Mouse (Mus musculus) kidney, adult 18-20 months (tissue): Measurements from ENCODE around the gene Gm8909.
"Not testable (repeated sequence)": the region's sequence is repeated elsewhere in the genome, so short reads cannot be mapped to it uniquely, and the experiment has no call there.

Source experiments
- DNase-seq: peaks from one replicate; pipeline ENCODE4 v3.0.0; 2021

Gm8909 gene

DNA sequence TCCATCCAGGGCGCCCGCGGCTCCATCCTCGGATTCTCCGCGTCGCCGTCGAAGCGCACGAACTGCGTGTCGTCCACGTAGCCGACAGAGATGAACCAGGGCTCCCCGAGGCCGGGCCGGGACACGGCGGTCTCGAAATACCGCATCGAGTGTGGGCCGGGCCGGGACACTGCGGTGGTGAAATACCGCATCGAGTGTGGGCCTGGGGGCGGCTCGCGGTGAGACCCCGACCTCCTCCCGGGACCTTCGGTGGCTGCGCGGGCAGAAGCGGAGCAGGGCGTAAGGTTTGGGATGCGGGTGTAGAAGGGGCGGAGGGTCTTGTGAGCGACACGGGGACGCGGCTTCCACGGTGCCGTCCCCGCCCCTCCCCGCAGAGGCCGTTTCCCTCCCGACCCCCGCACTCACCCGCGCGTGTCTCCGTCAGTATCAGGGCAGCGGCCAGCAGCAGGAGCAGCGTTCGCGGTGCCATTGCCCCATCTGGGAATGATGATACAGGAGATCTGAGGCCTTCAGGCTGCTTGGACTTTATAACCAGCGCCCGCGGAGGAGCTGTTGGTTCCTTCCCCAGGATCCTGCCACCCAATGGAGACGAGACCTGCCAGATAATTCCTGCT, at the start of gene Gm8909:
Gene Gm8909 (minus strand): TSS at position 499 of the 614 bp plus-strand sequence.
- DNase-seq: no peak

DNA sequence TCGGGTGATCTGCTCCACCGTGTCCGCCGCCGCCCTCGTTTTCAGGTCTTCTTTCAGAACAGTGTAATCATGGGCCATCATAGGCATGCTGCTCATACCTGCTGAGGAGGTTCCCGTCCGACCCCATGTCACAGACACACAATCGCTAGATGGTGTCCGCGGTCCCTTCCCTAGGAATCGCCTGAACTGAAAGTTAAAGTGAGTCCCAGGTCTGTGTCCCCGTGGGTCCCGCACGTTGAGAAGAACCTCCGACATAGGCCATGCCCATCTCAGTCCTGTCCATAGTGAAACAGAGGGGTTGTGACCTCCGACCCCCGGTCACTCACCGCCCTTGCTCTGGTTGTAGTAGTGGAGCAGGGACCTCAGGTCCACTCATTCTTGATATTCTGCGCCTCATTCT, 47.2 kb upstream of the Gm8909 start:
- no peak for DNase-seq

DNA sequence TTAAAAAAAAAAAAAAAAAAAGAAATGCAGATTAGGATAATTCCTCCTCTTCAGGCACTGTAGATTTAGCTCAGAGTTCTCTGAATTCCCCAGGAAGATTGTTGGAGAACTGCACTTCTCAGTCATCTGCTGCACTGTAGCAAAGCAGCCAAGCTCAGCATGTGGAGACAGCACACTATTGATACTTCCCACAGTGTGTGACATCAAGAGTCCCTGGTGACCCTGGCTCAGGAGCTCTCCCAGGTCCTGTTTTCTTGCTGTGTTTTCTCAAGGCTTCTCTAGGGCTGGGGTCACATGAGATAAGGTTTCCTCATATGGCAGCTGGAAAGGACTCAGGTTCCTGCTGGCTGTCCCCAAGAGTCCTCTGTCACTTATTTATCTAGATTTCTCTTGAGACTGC, 38.5 kb upstream of the Gm8909 start:
- DNase-seq: no peak

DNA sequence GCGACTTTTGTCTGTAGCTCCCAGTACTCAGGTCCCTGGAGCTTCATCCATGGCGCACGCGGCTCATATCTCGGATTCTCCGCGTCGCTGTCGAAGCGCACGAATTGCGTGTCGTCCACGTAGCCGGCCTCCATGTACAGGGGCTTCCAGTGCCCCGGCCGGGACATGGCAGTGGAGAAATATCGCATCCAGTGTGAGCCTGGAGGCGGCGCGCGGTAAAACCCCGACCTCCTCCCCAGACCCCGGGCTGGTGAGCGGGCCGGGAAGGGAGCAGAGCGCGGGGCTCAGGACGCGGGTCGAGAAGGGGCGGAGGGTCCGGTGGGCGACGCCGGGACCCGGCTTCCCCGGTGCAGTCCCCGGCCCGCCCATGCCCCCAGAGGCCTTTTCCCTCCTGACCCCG, 37.5 kb upstream of the Gm8909 start:
- no peak for DNase-seq

DNA sequence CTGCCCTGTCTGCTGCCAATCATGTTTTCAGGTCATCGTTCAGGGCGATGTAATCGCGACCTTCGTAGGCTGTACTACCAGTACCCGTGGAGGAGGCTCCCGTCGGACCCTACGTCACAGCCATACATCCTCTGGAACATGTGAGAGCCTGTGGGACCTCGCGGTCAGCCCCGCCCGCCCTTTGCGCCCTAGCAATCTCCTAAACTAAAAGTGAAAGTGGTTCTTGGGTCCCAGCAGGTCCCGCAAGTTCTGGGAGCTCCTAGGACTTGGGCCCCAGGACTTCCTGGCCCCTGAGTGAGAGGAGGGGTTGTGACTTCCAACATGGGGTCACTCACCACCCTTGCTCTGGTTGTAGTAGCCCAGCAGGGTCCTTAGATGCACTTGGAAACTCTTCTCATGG, 37.1 kb upstream of the Gm8909 start:
- peak; percentile 28 for DNase-seq

DNA sequence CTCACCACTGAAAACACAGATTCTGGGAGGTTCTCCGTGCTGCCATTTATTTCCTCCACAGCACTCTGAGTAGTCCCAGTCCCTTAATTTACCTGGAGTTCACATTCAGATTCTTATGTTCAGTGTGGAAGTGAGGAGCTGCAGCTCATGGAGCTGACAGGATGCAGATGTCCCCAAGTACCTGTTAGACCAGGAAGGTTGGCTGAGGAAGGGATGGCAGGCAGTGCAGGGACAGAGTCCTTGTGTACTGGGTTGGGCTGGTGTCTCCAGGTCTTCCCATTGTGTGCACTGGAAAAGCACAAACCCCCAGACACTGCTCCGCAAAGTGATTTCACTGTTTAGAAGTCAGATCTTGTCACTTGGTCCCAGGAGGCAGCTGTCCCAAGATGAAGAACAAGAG, 33.5 kb upstream of the Gm8909 start:
- DNase-seq: no peak

DNA sequence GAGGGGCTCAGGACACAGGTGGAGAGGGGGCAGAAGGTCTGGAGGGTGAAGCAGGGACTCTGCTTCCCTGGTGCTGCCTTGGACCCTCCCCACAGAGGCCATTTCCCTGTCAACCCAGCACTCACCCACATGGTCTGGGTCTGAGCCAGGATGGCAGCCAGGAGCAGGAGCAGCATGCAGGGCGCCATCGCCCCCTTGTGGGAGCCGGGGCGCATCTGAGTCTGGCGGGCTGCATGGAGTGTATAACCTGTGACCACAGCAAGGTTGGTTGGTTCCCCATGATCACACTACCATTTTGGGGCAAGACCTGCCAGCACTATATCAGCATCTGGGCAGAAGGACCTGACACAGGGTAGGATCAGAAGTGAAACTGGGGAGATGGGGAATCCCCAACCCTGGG, 30.0 kb upstream of the Gm8909 start:
- DNase-seq: no peak

DNA sequence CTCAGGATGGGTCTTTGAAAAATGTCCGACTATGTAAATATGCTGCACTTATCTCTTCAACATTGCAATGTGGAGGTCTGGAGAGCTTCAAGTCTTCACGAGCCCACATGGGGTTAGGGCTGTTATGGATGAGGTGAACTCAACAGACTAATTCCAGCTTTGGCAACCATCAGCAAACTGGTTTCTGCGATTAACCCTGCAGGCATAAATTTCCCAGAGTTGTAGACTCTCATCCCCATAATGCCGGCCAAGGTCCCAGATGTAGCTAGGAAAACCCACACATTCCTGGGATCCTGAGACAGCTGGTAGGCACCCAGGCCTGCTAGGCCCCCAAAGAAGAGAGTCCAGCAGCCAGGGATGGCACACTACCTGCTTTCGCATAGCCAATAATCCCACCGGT, 26.1 kb upstream of the Gm8909 start:
- DNase-seq: no peak

DNA sequence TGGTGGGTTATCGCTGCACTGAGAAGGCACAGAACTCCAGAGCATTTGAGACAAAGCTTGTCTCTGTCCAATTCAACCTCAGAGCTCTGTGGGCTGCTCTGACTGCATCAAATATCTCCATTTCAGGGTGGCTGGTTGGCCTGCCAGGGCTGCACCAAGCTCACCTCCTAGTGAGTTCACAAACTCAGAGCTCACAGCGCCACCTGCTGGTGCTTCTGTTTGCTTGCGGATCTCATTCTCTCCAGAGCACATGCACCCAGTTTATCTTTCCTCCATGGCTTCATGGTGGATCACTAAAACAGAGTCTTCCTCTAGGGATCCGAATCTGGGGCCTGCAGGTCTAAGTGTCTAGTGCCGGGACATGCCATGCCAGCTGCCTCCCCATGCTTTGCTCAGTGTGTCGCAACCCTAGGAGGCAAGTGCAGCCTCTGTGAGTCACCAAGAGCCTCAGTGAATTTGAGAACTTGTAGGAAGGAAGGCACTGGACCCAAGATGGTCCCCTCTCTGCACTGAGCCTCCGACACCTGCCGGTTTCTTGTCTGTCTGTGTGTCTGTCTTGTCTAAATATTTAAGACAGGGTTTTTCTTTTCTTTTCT, 25.3 kb upstream of the Gm8909 start:
- DNase-seq: peak; percentile 73

DNA sequence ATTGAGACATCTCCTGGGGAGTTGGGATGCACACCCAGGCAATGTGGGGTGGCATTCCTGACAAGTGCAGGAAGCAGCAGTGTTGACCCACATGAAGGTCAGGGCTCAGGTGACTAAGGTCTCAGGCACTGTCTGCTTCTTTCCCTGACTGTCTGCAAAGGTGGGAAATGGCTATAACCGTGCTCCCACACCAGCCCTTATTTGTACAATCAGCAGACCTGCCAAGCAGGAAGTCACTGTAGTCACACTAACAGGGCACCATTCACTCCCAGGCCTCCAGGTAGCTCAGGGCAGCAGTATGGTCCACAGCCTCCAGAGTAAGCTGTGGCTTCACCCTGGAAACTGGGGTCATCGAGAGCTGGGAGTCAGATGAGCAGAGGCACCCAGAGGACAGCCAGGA, 24.0 kb upstream of the Gm8909 start:
- DNase-seq: no peak

DNA sequence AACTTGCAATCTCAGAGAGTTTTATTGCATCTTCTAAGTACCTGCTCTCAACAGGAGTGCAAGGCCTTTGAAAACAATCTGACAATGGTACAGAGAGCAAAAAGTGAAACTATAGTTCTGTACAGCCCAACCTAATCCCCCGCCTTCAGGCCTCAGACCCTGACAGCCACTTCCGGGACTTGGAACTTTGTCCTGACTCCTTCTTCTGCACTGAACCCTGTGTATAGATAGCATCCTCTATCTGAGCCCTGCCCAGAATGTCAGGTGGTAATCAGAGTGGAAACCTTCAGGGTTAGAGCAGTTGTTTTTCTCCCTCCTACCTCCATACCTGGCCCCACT, 21.8 kb upstream of the Gm8909 start, which contains the start of gene H2-T3:
Gene H2-T3 (minus strand): TSS at position 119 of the 339 bp plus-strand sequence.
- DNase-seq: no peak

DNA sequence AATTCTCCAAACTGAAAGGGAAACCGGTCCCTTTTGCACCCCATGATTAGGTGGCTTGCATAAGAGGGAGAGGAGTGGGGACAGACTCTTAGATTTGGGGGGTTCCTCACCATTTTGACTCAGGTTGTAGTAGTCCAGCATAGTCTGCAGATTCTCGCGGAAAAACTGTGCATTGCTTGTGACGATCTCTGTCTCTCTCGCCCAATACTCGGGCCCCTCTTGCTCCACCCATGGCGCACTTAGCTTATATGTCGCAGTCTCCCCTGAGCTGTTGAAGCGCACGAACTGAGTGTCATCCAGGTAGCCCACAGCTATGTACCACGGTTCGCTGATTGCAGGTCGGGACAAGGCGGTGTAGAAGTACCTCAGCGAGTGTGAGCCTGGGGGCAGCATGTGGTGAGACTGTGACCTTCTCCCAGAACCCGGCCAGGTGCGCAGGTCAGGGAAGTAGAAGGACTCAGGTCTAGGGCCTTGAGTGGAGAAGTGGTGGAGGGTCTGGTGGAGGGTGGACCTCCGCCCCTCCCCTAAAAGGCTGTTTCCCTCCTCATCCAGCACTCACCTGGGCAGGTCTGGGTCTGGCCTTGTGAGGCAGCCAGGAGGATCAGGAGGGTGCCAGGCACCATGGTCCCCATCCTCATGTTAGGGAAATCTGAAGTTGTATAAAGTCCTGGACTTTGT, 21.3 kb upstream of the Gm8909 start:
- no peak for DNase-seq

DNA sequence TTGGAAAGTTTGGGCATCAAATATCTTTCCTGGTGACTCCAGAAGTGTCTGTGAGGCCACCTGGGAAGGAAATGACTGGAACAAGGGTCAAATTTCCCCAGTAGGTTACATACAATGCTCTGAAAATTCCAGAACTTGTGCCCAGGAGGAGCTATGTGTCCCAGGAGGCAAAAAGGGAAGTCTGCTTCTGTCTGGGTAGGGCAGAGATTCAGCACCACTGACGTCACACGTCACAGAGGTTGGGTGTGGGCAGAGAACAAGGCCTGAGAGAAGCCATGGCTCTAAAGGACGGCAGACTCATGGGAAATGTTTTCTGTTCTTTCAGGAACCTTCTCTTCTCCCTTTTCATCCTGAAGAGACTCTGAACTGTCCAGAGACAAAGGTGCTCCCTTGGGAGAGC, 19.2 kb upstream of the Gm8909 start:
- no peak for DNase-seq

DNA sequence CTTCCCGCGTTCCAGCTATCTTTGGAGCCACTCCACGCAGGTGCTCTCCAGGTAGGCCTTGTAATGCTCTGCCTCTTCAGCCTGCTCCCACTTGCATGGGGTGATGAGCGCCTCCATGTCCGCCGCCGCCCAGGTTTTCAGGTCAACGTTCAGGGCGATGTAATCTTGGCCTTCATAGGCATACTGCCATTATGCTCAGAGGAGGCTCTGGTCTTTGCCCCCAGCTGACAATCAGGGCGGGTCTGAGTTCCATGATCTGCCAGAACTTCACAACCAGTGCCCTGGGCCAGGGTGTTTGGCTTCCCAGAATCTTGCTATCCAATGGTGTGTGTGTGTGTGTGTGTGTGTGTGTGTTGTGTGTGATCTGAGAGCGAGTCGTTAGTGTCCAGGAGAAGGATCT, 13.9 kb upstream of the Gm8909 start:
- DNase-seq: no peak

DNA sequence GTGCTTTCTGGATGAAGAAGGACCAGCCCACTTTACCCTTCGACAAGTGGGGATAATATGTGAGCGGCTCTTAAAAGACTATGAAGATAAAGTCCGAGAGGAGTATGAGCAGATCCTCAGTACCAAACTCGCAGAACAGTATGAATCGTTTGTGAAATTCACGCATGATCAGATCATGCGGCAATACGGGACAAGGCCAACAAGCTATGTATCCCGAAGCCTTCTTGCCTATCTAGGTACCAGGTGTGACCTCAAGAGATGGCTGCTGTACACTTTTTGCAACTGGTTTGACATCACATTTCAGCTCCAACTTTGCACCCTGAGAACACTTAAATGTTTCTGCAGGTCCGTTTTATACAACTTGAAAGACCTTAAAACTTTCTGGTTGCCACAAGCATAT, 11.1 kb upstream of the Gm8909 start:
- not testable (repeated sequence) for DNase-seq

DNA sequence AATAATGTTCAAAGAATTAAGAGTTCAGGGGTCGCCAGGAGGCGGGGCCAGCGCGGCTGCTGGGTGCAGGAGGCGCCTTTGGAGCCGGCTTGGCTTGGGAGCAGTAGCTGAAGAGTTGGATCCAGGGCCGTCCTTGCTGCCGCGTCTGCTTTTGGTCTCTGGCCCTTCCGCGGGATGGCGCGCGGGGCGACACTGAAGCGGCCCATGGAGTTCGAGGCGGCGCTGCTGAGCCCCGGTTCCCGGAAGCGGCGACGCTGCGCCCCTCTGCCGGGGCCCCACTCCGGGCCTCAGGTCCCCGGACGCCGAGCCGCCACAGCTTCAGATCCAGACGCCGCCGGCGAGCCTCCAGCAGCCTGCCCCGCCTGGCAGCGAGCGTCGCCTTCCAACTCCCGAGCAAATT, 10.6 kb upstream of the Gm8909 start:
- not testable (repeated sequence) for DNase-seq

DNA sequence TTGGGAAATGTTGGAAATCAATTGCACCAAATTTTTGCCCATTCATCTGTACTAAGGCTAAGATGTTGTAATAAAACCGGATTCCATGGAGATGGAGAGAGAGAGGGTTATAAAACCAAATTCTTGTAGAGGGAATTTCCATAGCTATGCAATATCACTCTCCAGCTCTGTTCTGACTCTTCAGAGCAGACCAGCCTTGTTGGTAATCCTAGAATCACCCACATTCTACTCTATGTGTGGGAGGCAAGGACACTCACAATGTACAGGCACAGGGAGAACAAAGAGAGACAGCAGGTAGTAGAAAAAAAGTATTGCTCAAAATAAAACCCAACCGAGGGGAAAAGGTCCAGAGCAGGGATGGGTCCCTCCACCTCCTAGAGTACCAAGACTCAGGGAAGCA, 7.8 kb upstream of the Gm8909 start:
- DNase-seq: not testable (repeated sequence)

DNA sequence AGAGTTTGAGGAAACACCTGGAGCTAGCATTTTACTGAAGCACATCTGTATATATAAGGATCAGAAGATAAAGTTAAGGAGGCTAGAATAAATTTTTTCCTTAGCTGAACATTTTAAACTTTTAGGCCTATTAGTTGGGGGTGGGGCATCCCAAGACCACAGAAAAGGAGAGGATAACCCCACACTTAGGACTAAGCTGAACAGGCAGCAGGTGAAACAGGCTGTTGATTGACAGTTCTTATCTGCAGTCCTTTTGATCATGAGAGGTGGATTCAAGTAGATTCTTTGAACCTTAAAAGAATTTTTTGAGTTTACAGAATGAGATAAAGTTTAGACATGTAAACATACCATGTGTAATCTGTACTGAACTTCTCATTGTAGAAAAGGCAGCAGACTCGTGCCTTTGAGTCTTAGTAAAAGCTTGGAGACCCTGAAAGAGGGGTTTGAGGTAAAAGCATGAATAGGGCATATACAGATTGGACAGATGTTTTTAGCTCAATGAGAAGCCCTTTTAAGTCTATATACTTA, 2.0 kb upstream of the Gm8909 start:
- no peak for DNase-seq

DNA sequence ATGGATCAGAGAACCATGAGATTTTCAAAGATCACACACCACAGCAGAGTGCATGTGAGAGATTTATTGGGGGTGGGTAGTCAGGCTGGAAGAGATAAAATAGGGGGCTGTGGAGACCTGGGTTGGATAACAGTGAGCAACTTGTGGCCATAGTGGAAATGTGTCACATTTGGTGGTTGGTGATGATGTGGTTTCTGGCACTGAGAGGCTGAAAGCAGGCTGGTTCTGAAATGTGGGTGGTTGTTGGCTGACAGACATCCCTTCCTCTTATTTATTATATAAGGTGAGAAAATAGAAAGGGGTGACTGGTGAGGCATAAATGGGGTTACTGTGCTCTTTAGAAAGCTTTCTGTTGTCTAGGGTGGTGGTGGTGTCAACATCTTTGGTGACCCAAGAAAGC, 1.4 kb upstream of the Gm8909 start:
- no peak for DNase-seq

DNA sequence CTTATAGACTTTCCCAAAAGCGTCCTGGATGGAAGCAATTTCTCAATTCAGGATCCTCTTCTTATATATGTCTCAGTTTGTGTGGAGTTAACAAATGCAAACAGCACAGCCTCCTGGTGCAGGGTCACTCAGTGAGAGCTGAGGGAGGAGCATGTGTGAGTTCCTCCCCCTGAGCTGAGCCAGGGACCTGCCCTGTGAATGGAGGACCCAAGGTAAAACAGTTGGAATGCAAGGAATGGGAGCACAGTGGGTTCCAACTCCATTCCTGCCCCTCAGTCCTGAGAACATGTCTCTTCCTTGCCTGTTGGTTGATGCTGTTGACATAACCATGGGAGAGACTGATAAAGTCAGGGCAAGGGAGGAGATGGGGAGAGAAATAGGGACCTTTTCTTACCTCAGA, 757 bp upstream of the Gm8909 start:
- not testable (repeated sequence) for DNase-seq

DNA sequence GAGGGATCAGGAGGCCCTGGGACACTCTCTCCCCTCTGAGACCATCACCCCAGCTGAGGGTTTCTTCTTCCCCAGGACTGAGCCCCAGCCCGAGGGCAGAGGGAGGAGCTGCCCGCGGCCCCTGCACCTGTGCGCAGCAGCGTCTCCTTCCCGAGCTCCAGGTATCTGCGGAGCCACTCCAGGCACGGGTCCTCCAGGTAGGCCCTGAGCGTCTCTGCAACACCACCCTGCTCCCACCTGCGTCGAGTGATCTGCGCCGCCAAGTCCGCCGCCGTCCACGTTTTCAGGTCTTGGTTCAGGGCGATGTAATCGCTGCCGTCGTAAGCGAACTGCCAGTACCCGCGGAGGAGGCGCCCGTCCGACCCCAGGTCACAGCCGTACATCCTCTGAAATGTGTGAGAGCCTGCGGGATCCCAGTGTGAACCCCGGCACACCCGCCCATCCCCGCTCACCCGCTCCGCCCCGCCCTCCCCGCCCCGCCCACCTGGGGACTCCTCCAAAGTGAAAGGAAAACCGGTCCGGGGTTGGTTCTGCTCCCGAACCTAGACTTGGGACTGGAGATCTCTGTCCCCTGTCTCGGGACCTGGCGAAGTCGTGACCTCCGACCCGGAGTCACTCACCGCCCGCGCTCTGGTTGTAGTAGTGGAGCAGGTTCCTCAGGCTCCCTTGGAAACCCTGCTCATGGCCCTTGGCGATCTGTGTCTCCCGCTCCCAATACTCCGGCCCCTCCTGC, 865 bp downstream of the Gm8909 start:
- DNase-seq: peak; percentile 19

DNA sequence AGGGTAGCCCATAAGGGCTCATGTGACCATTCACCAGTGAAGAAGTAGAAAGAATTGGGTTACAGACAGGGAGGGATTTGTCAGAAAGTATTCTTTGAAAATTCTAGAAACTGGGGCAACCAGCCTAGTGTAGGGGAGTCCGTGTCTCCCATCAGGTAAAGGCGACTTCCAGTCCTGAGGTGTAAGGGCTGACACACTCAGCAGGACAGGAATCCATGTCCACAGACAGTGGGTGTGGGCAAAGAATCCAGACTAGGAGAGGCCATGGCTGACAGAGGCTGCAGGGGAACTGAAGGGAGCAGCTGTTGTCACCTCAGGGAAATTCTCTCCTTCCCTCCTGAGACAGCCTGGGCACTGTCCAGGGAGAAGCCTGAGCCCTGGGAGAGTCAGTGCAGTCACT, 1.4 kb downstream of the Gm8909 start:
- DNase-seq: not testable (repeated sequence)
